Mouse (Mus musculus) forebrain, embryonic 13.5 days (tissue): ENCODE measurements around the gene Olfr455. TPM values are rescaled to one million over a fixed set of nuclear protein-coding genes. Genes with fewer than 3 reads are reported as not detected.

Experiments used
- ATAC-seq: fragments of 200-750 bp; cut with Nextera tagmentation; 2 replicates; pipeline ENCODE4 v1.8.0; 2017
- H3K27ac ChIP-seq: fragments of 300-500 bp; sonication (generic); 2 replicates; pipeline ENCODE4 v1.5.1; 2015; ENCODE audit warnings: inconsistent platforms, mild to moderate bottlenecking, moderate library complexity
- H3K27me3 ChIP-seq: fragments of 300-500 bp; sonication (generic); 2 replicates; pipeline ENCODE4 v1.6.1; 2015; ENCODE audit warnings: mild to moderate bottlenecking, inconsistent platforms
- H3K36me3 ChIP-seq: fragments of 300-500 bp; sonication (generic); 2 replicates; pipeline ENCODE4 v1.6.1; 2015; ENCODE audit warnings: mild to moderate bottlenecking, inconsistent platforms; ENCODE audit not compliant: poor library complexity, severe bottlenecking
- H3K4me1 ChIP-seq: fragments of 300-500 bp; sonication (generic); 2 replicates; pipeline ENCODE4 v1.6.1; 2015; ENCODE audit warnings: inconsistent platforms
- H3K4me2 ChIP-seq: fragments of 300-500 bp; sonication (generic); 2 replicates; pipeline ENCODE4 v1.6.1; 2015; ENCODE audit warnings: inconsistent platforms, mild to moderate bottlenecking, moderate library complexity
- H3K4me3 ChIP-seq: fragments of 300-500 bp; sonication (generic); 2 replicates; pipeline ENCODE4 v1.5.1; 2015; ENCODE audit warnings: mild to moderate bottlenecking, inconsistent platforms
- H3K9ac ChIP-seq: fragments of 300-500 bp; sonication (generic); 2 replicates; pipeline ENCODE4 v1.6.1; 2015; ENCODE audit warnings: mild to moderate bottlenecking, inconsistent platforms
- H3K9me3 ChIP-seq: fragments of 300-500 bp; sonication (generic); replicated peaks from 2 replicates; pipeline ENCODE4 v1.6.1; 2016; ENCODE audit warnings: inconsistent platforms
- WGBS: fragments of 180-500 bp; shearing (Covaris S2); methylation state at CpG from one replicate; pipeline ENCODE4 v1.1.7; 2015; 5-methylcytosine and 5-hydroxymethylcytosine counted together
- polyA plus RNA-seq: library from polyadenylated mRNA; unstranded; fragments of >200 nt; fragmentation: Nextera tagmentation; extraction: Ambion mirVana; gene quantifications from 2 replicates; pipeline ENCODE4 v1.2.1, GENCODE M21; 2015

Gene Olfr455
- polyA plus RNA-seq, 1 experiment from 2014 or later: not detected

DNA sequence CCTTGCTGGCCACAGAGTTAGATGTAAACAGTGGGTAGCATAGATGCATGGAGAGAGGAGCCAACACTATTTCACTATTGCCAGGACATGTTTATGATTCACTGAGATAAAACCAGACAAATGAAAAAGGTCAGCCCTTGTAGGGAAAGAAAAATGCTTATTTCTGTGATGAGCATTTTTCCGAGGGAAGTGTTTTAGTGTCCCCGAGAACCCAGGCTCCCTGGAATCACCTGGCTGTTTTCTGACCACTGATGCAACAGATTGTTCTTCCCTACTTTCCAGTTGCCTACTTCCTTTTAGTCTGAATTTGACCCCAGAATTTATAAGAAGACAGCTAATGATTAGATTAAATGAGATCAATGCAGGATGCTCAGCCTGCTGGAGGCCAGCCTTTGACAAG, 1.2 kb downstream of the Olfr455 start:
- H3K4me2 ChIP-seq: no peak overlapping the region
- ATAC-seq: no peak
- H3K9ac ChIP-seq: no peak overlapping the region
- H3K36me3 ChIP-seq: no peaks in the 10 kb centered on the region
- H3K27me3 ChIP-seq: no peaks in the 10 kb centered on the region
- H3K27ac ChIP-seq: no peak overlapping the region
- H3K4me3 ChIP-seq: no peak overlapping the region
- WGBS: 92% methylated on average over 2 of the region's 2 CpGs
- H3K4me1 ChIP-seq: no peaks in the 10 kb centered on the region
- no peaks in the 10 kb centered on the region for H3K9me3 ChIP-seq

DNA sequence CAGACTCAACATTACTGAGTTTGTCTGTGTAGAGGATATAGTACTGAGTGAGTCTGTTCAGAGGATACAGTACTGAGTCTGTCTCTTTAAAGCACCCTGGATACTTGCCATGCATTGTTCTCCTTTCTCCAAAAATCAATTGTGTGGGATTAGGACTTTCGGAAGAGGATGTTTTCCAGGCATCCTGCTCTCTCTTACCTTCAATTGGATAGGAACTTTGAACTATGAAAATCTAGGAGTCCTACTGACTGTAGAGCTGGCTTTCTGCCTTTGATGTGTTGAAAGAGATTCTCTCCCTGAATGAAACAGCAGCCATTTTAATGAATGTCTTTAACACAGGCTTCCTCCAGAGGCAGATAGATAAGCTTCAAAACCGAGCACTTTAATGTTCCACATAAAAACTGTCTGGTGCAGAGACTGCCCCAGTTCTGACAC, 1.9 kb downstream of the Olfr455 start:
- H3K4me2 ChIP-seq: no peak overlapping the region
- 46% methylated on average over 2 of the region's 2 CpGs for WGBS
- no peak overlapping the region for H3K27ac ChIP-seq
- no peak overlapping the region for H3K9ac ChIP-seq
- ATAC-seq: 0 out of 2 replicates have a peak, but pooled peaks have one; percentile 45
- H3K4me1 ChIP-seq: no peaks in the 10 kb centered on the region
- no peaks in the 10 kb centered on the region for H3K9me3 ChIP-seq
- H3K27me3 ChIP-seq: no peaks in the 10 kb centered on the region
- H3K36me3 ChIP-seq: no peaks in the 10 kb centered on the region
- no peak overlapping the region for H3K4me3 ChIP-seq

DNA sequence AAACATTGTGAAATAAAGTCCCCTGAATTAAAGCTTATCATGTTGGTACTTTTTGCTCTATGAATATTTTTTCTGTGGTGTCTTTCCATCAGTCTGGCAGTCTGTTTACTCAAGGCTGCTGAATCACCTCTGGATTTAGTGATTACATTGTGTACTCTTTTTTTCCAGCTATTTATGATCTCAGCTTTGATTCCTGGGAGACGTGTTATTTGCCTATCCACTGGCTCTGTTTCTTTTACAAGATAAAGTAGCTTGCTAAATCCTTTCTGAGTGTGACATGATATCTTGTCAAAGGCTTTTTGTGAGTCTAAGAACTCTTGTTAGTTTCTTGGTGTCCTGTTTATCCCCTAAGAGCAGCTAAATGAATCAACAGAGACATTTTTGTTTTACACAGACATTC, 2.5 kb downstream of the Olfr455 start:
- 53% methylated on average over 1 of the region's 1 CpGs for WGBS
- Histone ChIP-seq H3K9ac (no peak overlapping the region), H3K27me3 (no peaks in the 10 kb centered on the region), H3K4me3 (no peak overlapping the region), H3K9me3 (no peaks in the 10 kb centered on the region), H3K4me2 (no peak overlapping the region), H3K4me1 (no peaks in the 10 kb centered on the region), H3K36me3 (no peaks in the 10 kb centered on the region), H3K27ac (no peak overlapping the region)
- no peak for ATAC-seq

DNA sequence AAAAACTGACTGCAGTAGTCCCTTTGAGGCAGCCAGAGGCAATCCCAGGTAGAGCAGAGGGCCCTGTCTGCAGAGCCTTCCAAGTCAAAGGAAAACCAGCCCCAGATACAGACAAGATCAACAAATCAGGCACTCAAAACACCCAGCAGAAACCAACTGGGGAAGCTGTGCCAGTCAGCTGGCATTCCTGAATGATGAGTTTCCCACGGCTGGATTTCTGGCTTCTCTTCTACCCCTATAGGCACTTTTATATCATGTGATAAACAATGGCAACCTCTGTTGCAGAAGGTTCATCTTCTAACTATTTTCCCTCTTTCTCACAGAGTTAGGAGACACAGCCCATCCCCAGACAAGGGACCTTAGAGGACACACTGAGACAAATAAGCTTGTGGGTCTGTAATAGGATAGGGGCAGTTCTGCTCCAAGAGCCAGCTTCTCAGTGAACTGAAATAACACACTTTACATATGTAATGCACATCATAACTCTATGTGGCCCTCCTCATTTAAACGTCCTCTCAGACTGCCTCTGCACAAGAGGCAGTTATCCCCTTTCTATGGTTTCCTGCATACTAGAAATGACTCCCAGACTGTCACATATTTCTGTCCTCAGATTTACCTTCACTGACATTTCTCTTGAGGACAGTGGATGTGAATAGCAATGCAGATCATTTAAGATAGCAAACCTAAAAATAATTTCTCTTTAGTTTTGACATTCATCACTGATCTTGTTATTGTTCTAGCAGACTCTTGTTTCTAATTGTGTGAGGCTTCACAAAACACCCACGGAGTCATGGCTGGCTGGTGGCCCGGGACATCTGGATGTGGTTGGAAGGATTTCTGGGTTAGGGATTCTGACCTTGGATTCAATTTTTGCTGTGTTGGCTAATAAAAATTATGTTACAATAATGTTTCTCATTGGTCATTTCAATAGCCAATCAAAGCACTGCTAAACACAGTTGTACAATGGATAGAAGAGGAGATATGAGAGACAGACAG, 5.1 kb downstream of the Olfr455 start:
- no peak for ATAC-seq
- H3K4me2 ChIP-seq: no peak overlapping the region
- 75% methylated on average over 4 of the region's 4 CpGs for WGBS

DNA sequence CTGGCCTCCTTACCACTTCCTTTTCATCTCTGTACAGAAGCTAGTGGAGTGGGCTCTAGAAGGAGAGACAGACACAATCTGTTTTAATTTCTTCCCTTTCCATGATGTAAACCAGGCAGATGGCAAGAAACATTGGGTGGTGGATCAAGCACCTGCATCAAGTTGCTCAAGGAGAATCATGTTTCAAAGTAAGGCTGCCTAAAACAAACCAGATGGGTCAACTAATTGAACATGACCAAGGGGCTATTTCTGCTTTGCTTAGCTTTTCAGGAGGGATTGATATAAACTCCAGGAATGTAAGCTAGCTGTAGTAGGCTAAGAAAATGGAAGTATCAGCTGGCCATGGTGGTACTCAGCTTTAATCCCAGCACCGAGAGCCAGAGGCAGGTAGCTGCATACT, 6.7 kb downstream of the Olfr455 start:
- Histone ChIP-seq H3K4me3 (no peak overlapping the region), H3K36me3 (no peaks in the 10 kb centered on the region), H3K27me3 (no peaks in the 10 kb centered on the region), H3K4me1 (no peaks in the 10 kb centered on the region), H3K4me2 (no peak overlapping the region), H3K9ac (no peak overlapping the region), H3K9me3 (no peaks in the 10 kb centered on the region), H3K27ac (no peak overlapping the region)
- ATAC-seq: no peak
- WGBS: 86% methylated on average over 1 of the region's 1 CpGs

More for the DNA sequence above, 5.1 kb downstream of the Olfr455 start:
- no peaks in the 10 kb centered on the region for H3K9me3 ChIP-seq
- H3K9ac ChIP-seq: no peak overlapping the region
- H3K4me3 ChIP-seq: no peak overlapping the region
- H3K27ac ChIP-seq: no peak overlapping the region
- H3K27me3 ChIP-seq: no peaks in the 10 kb centered on the region
- H3K4me1 ChIP-seq: no peaks in the 10 kb centered on the region
- H3K36me3 ChIP-seq: no peaks in the 10 kb centered on the region

- Histone ChIP-seq H3K9me3 (no peaks in the 10 kb centered on the region), H3K27ac (no peak overlapping the region), H3K4me1 (no peaks in the 10 kb centered on the region), H3K36me3 (no peaks in the 10 kb centered on the region), H3K4me2 (no peak overlapping the region), H3K27me3 (no peaks in the 10 kb centered on the region), H3K9ac (no peak overlapping the region), H3K4me3 (no peak overlapping the region)
- WGBS: 78% methylated on average over 1 of the region's 1 CpGs
- no peak for ATAC-seq
Measured at GRCm38 (mm10) chr6:42539711-42540110, 7.7 kb downstream of the Olfr455 start.

DNA sequence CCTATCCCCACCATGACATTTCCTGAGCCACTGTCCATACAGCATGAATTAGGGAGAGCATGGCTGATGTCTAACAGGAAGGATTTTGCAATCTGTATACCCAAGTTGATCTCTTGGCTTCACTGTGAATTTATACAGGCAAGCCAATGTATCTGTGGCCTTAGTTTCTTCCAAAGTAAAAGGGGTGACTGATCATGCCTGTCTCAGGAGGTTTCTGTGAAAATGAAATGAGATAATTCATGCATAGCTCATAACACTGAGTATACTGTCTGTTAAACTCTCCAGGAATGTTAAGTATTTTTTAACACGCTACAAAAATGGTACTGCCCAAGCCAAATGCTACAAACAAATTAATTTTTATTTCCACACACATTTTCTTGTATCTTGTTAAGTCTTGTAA, 33.9 kb downstream of the Olfr455 start:
- no peaks in the 10 kb centered on the region for H3K36me3 ChIP-seq
- WGBS: 87% methylated on average over 1 of the region's 1 CpGs
- H3K27ac ChIP-seq: no peak overlapping the region
- no peaks in the 10 kb centered on the region for H3K27me3 ChIP-seq
- no peaks in the 10 kb centered on the region for H3K9me3 ChIP-seq
- ATAC-seq: no peak
- no peak overlapping the region for H3K4me3 ChIP-seq
- no peaks in the 10 kb centered on the region for H3K4me1 ChIP-seq
- no peak overlapping the region for H3K4me2 ChIP-seq
- H3K9ac ChIP-seq: no peak overlapping the region

GRCm38 (mm10) chr6:42509311-42509710, 38.1 kb downstream of the Olfr455 start:
- no peaks in the 10 kb centered on the region for H3K9me3 ChIP-seq
- H3K36me3 ChIP-seq: no peaks in the 10 kb centered on the region
- H3K4me2 ChIP-seq: no peak overlapping the region
- no peaks in the 10 kb centered on the region for H3K4me1 ChIP-seq
- H3K27me3 ChIP-seq: no peaks in the 10 kb centered on the region
- no peak overlapping the region for H3K4me3 ChIP-seq
- H3K27ac ChIP-seq: no peak overlapping the region
- no peak overlapping the region for H3K9ac ChIP-seq
- ATAC-seq: no peak

DNA sequence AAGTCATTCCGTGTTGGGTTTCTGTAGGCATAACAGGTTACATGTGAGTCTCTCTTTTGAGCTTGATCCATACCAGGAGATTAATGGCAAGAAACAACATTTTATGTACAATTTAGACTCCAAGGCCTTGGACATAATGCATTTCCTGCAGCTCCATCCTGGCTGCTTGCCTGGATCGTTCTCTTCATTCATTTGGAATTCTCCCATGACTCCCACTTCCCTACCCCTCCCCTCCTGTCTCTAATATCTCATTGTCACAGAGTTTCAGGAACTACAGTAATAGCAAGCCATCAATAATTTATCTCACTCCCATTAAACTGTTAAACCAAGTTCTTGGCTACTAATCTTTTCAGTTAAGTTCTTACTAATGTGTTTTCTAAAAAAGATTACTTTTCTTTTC, 43.9 kb downstream of the Olfr455 start:
- Histone ChIP-seq H3K9ac (no peak overlapping the region), H3K4me2 (no peak overlapping the region), H3K27me3 (no peaks in the 10 kb centered on the region), H3K27ac (no peak overlapping the region), H3K36me3 (no peaks in the 10 kb centered on the region), H3K4me1 (no peaks in the 10 kb centered on the region), H3K9me3 (no peaks in the 10 kb centered on the region), H3K4me3 (no peak overlapping the region)
- ATAC-seq: no peak
- 84% methylated on average over 2 of the region's 2 CpGs for WGBS

- 82% methylated on average over 1 of the region's 1 CpGs for WGBS
Measured at GRCm38 (mm10) chr6:42489731-42490130, 57.7 kb downstream of the Olfr455 start.

GRCm38 (mm10) chr6:42487114-42487513, 60.3 kb downstream of the Olfr455 start, which contains the start of gene Olfr456:
TSS of gene Olfr456 (minus strand) at chr6:42487214.
- ATAC-seq: no peak
- WGBS: 81% methylated on average over 1 of the region's 1 CpGs
- no peak within 1 kb of the TSS for H3K9ac ChIP-seq

More at GRCm38 (mm10) chr6:42489731-42490130, 57.7 kb downstream of the Olfr455 start:
- no peak overlapping the region for H3K9ac ChIP-seq
- no peak overlapping the region for H3K27ac ChIP-seq
- no peak for ATAC-seq
- H3K4me3 ChIP-seq: no peak overlapping the region
- no peaks in the 10 kb centered on the region for H3K9me3 ChIP-seq
- H3K4me2 ChIP-seq: no peak overlapping the region
- H3K4me1 ChIP-seq: no peaks in the 10 kb centered on the region
- no peaks in the 10 kb centered on the region for H3K36me3 ChIP-seq
- H3K27me3 ChIP-seq: no peaks in the 10 kb centered on the region

More at GRCm38 (mm10) chr6:42487114-42487513, 60.3 kb downstream of the Olfr455 start, which contains the start of gene Olfr456:
- H3K27ac ChIP-seq: no peak within 1 kb of the TSS
- no peak within 1 kb of the TSS for H3K4me2 ChIP-seq
- H3K4me1 ChIP-seq: no peaks in the 10 kb centered on the region
- no peaks in the 10 kb centered on the region for H3K27me3 ChIP-seq
- no peak within 1 kb of the TSS for H3K4me3 ChIP-seq
- H3K36me3 ChIP-seq: no peaks in the 10 kb centered on the region
- no peaks in the 10 kb centered on the region for H3K9me3 ChIP-seq
